Mouse (Mus musculus): ENCODE measurements around the gene Arl4d. TPM values are rescaled to one million over a fixed set of nuclear protein-coding genes. Genes with fewer than 3 reads are reported as not detected.
"Not testable (repeated sequence)": the region's sequence is repeated elsewhere in the genome, so short reads cannot be mapped to it uniquely, and the experiment has no call there.

Gene Arl4d
- polyA plus RNA-seq (2015; fragmentation: Nextera tagmentation; extraction: Ambion mirVana), result 5.1 and 8.4 TPM in 2 replicates

DNA sequence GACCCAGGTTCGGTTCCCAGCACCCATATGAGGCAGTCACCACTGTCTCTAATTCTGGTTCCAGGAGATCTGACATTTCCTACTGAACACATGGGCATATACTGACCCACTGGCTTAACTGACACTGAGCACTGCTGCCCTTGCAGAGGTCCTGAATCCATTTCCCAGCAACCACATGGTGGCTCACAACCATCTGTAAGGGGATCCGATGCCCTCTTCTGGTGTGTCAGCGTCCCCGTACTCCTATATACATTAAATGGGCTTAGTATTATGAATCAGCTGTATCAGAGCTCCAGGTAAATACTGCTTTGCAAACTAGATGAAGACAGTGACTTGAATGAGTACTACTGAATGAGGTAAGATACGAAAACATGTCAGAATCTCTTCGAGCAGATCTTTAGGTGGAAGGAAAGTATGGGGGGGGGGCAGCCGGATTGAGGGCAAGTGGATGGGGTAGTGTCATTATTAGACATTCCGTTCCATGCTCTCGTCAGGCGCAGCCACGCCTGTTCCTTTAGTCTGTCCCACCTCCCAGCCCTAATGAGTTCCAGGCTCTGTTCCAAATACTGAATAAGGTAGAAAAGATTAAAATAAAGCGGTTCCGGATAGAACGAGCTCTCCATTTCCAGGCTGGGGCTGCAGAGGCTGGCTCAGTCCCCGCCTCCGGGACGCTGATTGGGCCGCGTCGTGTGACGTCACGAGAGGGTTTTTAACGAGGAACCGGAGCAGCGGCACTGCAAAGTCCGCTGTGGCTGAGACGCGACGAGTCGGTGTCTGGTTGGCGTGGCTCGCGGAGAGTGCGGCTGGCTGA, at the start of gene Arl4d:
Gene Arl4d, plus strand, starts transcription at position 717 of the 811 bp plus-strand sequence.
- H3K4me3 ChIP-seq (replicated peaks), result peak within 1 kb of the TSS; percentile 59
- H3K4me1 ChIP-seq (replicated peaks), result peaks cover 29% of the 10 kb centered on the region
- no peaks in the 10 kb centered on the region for H3K36me3 ChIP-seq
- WGBS, result 8% methylated on average over 34 of the region's 34 CpGs
- peak within 1 kb of the TSS; percentile 79 for H3K9ac ChIP-seq (replicated peaks)
- peak; percentile 97 for ATAC-seq
- H3K27me3 ChIP-seq, result peaks cover 10% of the 10 kb centered on the region
- no peaks in the 10 kb centered on the region for H3K9me3 ChIP-seq
- peak within 1 kb of the TSS; percentile 80 for H3K4me2 ChIP-seq (replicated peaks)
- H3K27ac ChIP-seq, result peak within 1 kb of the TSS; percentile 88

GRCm38 (mm10) chr11:101616104-101616503, 49.2 kb upstream of the Arl4d start:
- no peaks in the 10 kb centered on the region for H3K36me3 ChIP-seq
- no peak overlapping the region for H3K9ac ChIP-seq (replicated peaks)
- H3K27ac ChIP-seq, result no peak overlapping the region
- 91% methylated on average over 8 of the region's 8 CpGs for WGBS
- no peaks in the 10 kb centered on the region for H3K9me3 ChIP-seq
- peaks cover 35% of the 10 kb centered on the region for H3K4me1 ChIP-seq (replicated peaks)
- H3K4me3 ChIP-seq (replicated peaks), result no peak overlapping the region
- no peak overlapping the region for H3K4me2 ChIP-seq (replicated peaks)
- no peaks in the 10 kb centered on the region for H3K27me3 ChIP-seq
- ATAC-seq, result no peak

DNA sequence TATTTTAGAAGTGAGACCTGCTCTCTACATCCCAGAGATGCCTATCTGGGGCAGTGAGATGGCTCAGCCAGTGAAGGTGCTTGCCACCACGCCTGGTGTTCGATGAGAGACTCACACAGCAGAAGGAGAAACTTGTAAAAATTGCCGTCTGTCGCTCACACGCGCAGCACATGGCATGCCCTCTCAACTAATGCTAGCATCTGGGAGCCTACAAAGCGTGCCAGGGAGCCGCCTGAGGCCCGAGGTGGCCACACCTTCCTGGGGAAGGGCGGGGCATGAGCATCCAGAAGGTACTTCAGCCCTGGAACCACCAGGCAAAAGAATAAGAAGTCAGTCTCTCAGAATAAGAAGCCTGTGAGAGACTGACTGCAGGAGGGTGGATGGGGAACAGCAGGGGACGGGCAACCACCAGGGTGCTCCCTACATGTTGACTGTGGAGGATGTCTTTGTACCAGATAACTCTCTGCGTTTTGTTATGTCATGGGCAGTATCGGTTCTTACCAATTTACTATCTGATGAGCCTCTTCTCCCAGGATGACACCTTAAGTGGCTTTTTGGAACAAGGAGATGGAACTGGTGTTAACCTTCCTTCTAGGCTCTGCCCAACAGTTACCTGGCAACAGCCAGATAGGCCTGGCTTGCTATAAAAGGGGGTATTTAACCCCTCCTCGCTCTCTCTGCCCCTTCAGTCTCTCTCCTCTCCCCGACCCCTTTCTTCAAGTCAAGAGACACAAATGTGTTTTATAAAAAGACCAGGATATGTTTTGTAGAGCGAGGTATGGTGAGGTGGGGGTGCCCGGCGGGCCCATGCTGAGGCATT, 48.2 kb upstream of the Arl4d start:
- peak; percentile 57 for ATAC-seq
- Histone ChIP-seq H3K4me3 (replicated peaks) (no peak overlapping the region), H3K27ac (peak overlapping the region; percentile 37), H3K9me3 (no peaks in the 10 kb centered on the region), H3K27me3 (no peaks in the 10 kb centered on the region), H3K36me3 (no peaks in the 10 kb centered on the region), H3K9ac (replicated peaks) (peak overlapping the region; percentile 42; the same call in 1 of the 2 replicates), H3K4me2 (replicated peaks) (peak overlapping the region; percentile 47), H3K4me1 (replicated peaks) (peaks cover 35% of the 10 kb centered on the region)
- 15% methylated on average over 18 of the region's 18 CpGs for WGBS

DNA sequence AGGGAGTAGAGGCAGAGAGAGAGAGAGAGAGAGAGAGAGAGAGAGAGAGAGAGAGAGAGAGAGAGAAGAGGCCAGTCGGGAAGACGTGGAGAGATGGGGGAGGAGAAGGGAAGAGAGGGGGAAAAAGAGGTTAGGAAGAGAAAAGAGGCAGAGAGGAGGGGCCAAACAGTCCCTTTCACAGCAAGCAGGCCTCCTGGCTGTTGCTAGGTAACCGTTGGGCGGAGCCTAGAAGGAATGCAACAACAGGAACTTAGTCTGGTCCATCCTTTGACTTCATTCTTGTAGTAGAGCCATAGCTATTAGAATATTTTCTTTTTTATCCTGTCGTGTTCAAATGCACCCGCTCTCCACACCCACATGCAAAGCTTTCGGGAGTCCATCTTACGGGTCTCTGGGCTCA, 47.5 kb upstream of the Arl4d start:
- Histone ChIP-seq H3K4me3 (replicated peaks) (no peak overlapping the region), H3K27me3 (no peaks in the 10 kb centered on the region), H3K4me1 (replicated peaks) (peaks cover 35% of the 10 kb centered on the region), H3K27ac (peak overlapping the region; percentile 37), H3K9ac (replicated peaks) (0 out of 2 replicates have a peak overlapping the region, but pooled peaks have one; percentile 42), H3K36me3 (no peaks in the 10 kb centered on the region), H3K4me2 (replicated peaks) (peak overlapping the region; percentile 47), H3K9me3 (no peaks in the 10 kb centered on the region)
- peak; percentile 55; the same call in 1 of the 2 replicates for ATAC-seq
- WGBS, result 4% methylated on average over 6 of the region's 8 CpGs

DNA sequence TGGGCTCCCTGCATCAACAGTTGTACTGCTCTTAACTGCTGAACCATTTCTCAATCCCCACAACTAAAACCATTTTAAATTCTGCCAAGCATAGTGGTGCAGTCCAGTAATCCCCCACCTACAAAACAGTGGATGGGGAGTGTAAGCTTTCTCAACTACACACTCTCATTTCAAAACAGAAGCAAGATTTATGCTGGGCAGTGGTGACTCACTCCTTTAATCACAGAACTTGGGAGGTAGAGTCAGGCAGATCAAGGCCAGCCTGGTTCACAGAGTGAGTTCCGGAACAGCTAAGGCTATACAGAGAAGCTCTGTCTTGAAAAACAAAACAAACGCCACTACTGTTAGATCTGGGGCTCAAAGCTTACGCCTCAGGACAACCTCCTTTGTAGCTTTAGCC, 46.7 kb upstream of the Arl4d start:
- no peak overlapping the region for H3K4me2 ChIP-seq (replicated peaks)
- H3K27ac ChIP-seq, result no peak overlapping the region
- no peak for ATAC-seq
- no peaks in the 10 kb centered on the region for H3K27me3 ChIP-seq
- H3K4me3 ChIP-seq (replicated peaks), result no peak overlapping the region
- H3K9me3 ChIP-seq, result no peaks in the 10 kb centered on the region
- H3K9ac ChIP-seq (replicated peaks), result no peak overlapping the region
- peaks cover 32% of the 10 kb centered on the region for H3K4me1 ChIP-seq (replicated peaks)
- H3K36me3 ChIP-seq, result no peaks in the 10 kb centered on the region
- 75% methylated on average over 3 of the region's 3 CpGs for WGBS

DNA sequence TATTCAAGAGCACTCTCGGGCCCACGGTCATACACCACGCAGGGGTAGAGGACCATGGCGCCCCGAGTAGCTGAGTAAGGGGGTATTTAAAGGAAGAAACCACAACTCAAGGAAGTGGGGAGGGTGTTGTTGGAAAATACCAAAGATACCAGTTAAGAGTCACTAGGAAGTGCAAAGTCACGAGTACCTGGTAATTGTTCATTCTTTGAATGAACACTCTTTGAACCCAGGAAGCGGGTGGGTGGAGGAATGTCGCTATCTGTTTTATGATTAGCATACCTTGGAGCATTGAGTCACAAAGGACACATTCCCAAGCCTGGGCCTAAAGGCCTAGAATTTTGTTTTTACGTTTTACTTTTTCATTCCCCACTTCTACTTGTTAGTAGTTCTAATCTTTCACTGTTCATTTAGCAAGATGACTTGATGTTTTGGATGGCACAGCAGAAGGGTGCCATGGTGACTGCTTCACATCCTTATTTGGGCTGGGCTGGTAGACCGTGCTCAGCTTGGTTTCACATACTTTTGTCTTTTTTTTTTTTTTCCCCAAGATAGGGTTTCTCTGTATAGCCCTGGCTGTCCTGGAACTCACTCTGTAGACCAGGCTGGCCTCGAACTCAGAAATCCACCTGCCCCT, 45.2 kb upstream of the Arl4d start:
- H3K4me3 ChIP-seq (replicated peaks); H3K27me3 ChIP-seq; H3K36me3 ChIP-seq; H3K27ac ChIP-seq; H3K4me2 ChIP-seq (replicated peaks); H3K9me3 ChIP-seq; H3K9ac ChIP-seq (replicated peaks); ATAC-seq: not testable (repeated sequence)
- H3K4me1 ChIP-seq (replicated peaks), result peaks cover 23% of the 10 kb centered on the region
- WGBS, result 91% methylated on average over 11 of the region's 11 CpGs

- peak; percentile 49 for ATAC-seq
These were observed 38.7 kb upstream of the Arl4d start for GRCm38 (mm10) chr11:101626649-101626994.

GRCm38 (mm10) chr11:101626995-101627856, 38.1 kb upstream of the Arl4d start, which contains the start of gene Rdm1:
TSS of gene Rdm1 (plus strand) at chr11:101627195.
- ATAC-seq, result peak; percentile 91
- under 1% methylated on average over 33 of the region's 34 CpGs for WGBS

More at GRCm38 (mm10) chr11:101626649-101626994, 38.7 kb upstream of the Arl4d start:
- no peaks in the 10 kb centered on the region for H3K27me3 ChIP-seq
- peaks cover 16% of the 10 kb centered on the region for H3K4me1 ChIP-seq (replicated peaks)
- H3K27ac ChIP-seq, result peak overlapping the region; percentile 90; the same call in 1 of the 2 replicates
- H3K9me3 ChIP-seq, result no peaks in the 10 kb centered on the region
- peak overlapping the region; percentile 60 for H3K9ac ChIP-seq (replicated peaks)
- H3K4me3 ChIP-seq (replicated peaks), result peak overlapping the region; percentile 36
- H3K4me2 ChIP-seq (replicated peaks), result peak overlapping the region; percentile 92
- 5% methylated on average over 8 of the region's 8 CpGs for WGBS
- H3K36me3 ChIP-seq, result no peaks in the 10 kb centered on the region

DNA sequence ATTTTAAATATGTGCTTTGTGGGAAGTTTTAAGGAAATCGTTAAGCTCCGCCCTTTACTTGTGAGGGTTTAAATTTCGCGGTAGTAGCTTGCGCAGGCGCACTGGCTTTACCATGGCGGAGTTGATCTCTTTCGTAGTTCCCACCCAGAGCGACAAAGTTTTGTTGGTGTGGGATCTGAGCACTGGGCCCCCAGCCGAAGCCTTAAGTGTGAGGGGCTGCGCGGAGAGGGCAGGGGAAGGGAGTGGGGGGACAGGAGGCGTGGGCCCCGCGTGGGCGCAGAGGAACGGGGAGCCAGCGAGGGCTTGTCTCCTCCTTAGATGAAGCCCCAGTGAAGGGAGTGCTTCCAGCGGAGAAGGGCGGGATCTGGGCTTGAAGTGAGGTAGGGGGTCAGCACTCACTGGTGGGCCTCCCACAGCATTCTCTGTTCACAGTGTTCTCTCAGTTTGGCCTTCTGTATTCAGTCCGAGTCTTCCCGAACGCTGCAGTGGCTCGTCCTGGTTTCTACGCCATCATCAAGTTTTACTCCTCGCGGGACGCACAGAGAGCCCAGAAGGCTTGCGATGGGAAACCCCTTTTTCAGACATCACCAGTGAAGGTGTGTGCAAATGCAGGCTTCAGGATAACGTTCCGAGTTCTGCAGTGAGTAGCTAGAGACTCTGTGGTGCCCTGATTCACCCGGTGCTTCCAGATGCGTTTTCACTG, 37.3 kb upstream of the Arl4d start:
- H3K4me3 ChIP-seq (replicated peaks), result peak overlapping the region; percentile 67
- ATAC-seq, result peak; percentile 59
- peak overlapping the region; percentile 90 for H3K27ac ChIP-seq
- under 1% methylated on average over 33 of the region's 33 CpGs for WGBS
- peak overlapping the region; percentile 74 for H3K9ac ChIP-seq (replicated peaks)
- peak overlapping the region; percentile 92 for H3K4me2 ChIP-seq (replicated peaks)
- H3K36me3 ChIP-seq, result no peaks in the 10 kb centered on the region
- H3K27me3 ChIP-seq, result no peaks in the 10 kb centered on the region
- H3K9me3 ChIP-seq, result no peaks in the 10 kb centered on the region
- H3K4me1 ChIP-seq (replicated peaks), result peaks cover 16% of the 10 kb centered on the region

More at GRCm38 (mm10) chr11:101626995-101627856, 38.1 kb upstream of the Arl4d start, which contains the start of gene Rdm1:
- no peaks in the 10 kb centered on the region for H3K27me3 ChIP-seq
- H3K27ac ChIP-seq, result peak within 1 kb of the TSS; percentile 90
- H3K4me1 ChIP-seq (replicated peaks), result peaks cover 16% of the 10 kb centered on the region
- no peaks in the 10 kb centered on the region for H3K36me3 ChIP-seq
- no peaks in the 10 kb centered on the region for H3K9me3 ChIP-seq
- H3K9ac ChIP-seq (replicated peaks), result peak within 1 kb of the TSS; percentile 74
- peak within 1 kb of the TSS; percentile 92 for H3K4me2 ChIP-seq (replicated peaks)
- peak within 1 kb of the TSS; percentile 67 for H3K4me3 ChIP-seq (replicated peaks)

- H3K27me3 ChIP-seq; H3K36me3 ChIP-seq; ATAC-seq; H3K9me3 ChIP-seq; H3K9ac ChIP-seq (replicated peaks); H3K27ac ChIP-seq: not testable (repeated sequence)
- Histone ChIP-seq H3K4me3 (replicated peaks) (peak overlapping the region; percentile 67; the same call in 1 of the 2 replicates), H3K4me1 (replicated peaks) (peaks cover 16% of the 10 kb centered on the region), H3K4me2 (replicated peaks) (peak overlapping the region; percentile 92)
- WGBS, result 70% methylated on average over 4 of the region's 5 CpGs
These were observed 36.5 kb upstream of the Arl4d start for GRCm38 (mm10) chr11:101628733-101629417.
